Mouse (Mus musculus): Measurements from ENCODE around the gene Flcn.

The Flcn gene

DNA sequence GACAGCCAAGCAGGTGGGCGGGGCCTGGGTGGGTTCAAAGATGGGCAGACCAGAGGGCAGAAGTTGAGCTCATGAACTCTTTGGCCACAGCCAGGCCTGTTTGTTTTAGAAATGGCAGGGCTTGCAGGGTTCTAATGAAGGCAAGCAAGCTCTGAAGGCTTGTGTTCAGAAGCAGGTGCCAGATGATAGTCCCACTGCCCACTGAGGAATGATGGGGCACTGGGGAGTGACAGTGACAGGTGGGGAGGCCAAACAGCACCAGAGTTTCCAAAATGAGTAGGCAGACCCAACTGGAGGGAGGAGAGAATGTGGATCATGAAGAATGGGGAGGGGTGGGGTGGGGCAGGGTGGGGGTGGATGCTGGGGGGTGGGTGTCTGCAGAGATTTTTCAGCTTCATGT, 4.6 kb downstream of the Flcn start:
- no peak for DNase-seq

DNA sequence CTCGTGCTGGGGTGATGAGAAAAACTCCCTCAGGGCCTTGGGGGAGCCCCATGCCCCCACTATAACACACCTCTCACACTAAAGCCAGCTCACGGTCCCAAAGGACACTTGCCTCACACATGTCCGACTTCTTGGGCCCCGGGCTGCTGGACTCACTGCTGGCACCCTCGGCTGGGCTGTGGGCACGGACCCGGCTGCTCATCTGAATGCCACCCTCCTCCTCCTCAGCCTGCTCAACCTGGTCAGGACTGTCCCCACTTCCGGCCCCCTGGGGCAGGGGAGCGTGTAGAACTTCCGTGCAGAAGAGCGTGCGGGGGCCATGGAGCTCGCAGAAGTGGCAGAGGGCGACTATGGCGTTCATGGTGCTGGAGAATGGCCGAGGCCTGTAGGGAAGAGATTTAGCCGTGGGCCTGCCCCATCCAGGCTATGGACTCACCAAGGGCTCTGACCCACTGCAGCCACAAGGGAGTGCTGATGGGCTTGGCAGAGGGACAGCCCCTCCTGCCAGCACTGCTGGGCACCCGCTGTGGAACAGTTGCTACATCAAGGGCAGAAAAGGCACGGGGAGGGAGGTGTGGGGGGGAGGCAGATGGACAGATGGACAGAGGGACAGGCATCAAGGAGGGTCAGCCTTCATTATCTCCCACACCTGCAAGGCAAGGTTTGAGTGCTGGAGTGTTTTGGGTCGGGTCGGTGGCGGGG, 5.3 kb downstream of the Flcn start:
- no peak for DNase-seq

DNA sequence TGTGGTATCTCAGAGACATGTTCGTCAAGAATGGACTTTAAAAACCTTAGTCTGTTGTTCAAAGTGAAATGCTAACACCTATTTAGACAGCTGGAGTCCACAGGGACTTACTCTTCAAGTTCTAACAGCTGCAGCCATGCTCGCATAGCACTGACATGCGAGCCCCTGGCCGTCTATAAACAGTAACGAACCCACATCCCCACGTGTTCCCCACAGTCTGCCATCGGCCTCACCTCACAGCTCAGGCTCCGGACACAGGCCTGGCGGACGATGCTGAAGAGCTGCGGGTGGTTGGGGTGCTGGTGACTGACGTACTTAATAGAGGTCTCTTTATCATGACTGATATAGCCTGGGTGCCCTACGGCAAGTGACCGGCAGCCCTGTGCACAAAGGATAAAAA, 6.3 kb downstream of the Flcn start:
- no peak for DNase-seq

DNA sequence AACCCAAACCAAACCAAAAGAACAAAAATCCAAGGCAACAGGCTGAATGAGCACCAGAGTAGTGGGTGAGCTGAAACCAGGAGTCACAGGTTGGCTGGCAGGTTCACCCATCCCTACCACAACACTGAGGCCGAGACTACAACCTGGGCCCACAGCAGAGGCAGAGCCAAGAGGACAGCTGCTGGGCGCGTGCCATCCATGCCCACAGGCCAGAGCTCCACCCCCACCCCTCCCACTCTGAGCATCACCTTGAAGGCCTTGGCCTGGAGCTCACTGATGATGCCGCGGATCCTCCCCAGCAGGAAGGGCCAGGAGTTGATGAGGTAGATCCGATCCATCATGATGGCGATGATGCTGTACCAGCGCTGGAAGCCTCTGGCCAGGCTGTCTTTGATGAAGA, 7.9 kb downstream of the Flcn start:
- no peak for DNase-seq

DNA sequence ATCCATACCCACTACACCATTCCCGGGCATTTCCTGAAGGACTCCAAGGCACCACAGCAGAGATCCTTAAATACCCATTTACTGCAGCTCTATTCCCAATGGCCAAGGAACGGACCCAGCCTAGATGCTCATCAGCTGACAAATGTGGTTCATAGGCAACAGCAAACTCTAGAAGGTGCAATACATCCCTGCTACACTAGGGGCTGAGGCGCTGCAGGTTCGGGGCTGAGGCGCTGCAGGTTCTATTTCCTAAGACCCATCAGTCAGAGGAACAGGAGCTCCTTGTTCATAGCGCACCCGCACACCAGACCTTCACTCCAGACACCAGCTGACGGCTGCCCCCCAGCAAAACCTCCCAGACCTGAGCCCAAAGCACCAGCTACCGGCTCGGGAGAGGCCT, 9.4 kb downstream of the Flcn start:
- no peak for DNase-seq

DNA sequence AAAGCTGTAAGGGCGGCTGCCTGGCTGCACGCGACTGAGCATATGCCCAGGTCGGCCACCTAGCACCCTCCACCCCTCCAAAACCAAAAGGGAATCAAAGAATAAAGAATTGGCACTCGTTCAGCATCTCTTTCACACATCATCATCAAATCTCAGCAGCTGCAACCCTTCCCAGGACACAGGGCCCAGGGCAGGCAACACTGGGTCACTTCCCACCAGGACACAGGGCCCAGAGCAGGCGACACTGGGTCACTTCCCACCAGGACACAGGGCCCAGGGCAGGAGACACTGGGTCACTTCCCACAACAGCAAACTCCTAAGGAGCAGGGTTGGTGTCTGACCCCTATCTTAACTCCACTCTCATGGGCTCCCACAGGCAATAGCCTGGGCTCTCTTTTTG, 16.4 kb downstream of the Flcn start:
- DNase-seq = no peak

DNA sequence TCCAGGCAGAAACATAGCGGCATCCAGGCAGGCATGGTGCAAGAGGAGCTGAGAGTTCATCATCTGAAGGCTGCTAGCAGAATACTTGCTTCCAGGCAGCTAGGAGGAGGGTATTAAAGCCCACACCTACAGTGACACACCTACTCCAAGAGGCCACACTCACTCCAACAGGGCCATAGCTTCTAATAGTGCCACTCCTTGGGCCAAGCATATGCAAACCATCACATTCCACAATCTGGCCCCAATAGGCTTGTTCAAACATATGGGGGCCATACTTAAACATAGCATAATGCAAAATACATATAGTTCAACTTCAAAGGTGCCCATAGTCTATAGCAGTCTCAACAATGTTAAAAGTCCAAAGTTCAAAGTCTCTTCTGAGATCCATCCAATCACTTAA, 20.5 kb downstream of the Flcn start:
- DNase-seq = no peak

DNA sequence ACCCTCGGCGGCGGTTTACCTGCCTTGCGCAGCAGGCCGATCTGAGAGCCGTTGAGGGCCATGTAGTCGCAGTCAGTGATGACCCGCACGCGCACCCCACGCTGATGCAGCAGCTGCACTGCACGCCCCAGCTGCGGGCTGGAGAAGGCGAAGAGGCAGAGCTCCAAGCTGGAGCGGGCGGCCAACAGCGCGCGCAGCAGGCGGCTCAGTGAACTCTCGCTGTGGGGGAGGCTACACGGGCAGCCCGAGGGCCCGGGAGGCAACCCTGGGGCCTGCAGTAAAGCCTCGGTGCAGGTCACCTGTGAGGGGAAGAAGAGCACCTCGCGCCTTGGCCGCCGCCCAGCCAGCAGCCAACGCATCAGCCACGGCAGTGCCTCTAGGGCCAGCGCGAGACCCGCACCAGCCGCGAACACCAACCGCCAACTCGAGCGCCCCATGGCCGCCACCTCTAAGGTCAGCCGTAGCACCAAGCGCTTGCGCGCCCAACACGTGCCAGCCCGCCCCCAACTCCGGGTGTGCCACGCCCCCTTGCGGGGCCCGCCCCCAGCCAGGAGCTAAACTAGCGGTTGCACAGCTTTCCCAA, 22.5 kb downstream of the Flcn start, which contains the start of gene Pld6:
Gene Pld6 (minus strand): TSS at position 447 of the 583 bp plus-strand sequence.
- peak; percentile 40 for DNase-seq

DNA sequence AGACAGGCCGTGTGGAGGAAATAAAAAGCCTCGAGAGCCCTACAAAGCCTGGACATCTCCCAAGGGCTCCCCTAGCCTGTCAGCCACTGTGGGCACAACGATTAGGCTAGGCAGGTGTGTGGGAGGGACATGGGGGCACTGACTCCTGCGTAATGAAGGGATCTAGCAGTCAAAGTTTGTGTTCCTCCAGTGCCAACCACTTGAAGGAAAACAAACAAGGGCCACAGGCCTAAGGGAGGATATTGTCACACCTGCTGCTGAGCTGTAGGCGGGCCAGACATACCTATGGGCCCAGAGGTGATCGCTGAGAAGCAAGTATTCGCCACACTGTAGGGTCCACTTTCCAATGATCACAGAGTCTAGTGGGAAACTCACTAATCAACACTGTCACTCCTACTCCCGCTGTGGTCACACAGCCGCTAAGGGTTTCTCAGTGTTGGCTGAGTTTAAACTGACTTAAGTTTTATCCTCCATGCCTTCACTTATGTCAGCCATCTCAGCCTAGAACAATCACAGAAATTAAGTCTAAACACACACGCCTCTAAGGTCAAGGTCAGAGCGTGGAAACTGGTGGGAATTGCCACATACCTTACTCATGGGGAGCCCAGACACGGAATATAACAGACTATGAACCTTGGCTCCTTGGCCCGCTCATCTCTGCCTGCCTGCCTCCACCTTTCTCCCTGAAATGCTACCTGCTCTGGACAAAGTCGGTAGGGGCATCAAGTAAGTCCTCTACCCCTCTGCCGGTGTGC, 23.2 kb downstream of the Flcn start:
- DNase-seq = no peak

DNA sequence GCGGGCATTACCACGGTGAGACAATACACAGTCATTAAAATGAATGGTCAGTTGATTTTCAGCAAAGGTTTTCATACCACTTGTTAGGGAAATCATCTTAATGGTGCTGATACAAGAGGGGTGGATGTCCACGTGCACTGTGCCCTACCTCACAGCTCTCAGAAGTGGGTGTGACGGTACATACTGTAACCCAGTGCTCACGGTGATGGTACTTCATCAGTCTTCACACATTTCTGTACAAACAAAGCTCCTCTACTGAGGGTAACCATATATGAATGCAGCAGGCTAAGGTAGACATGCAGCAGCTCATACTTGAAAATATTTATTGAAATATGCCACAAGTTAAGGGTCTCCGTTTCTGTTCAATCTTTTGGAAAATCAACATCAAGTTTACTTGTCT, 26.2 kb downstream of the Flcn start:
- no peak for DNase-seq

DNA sequence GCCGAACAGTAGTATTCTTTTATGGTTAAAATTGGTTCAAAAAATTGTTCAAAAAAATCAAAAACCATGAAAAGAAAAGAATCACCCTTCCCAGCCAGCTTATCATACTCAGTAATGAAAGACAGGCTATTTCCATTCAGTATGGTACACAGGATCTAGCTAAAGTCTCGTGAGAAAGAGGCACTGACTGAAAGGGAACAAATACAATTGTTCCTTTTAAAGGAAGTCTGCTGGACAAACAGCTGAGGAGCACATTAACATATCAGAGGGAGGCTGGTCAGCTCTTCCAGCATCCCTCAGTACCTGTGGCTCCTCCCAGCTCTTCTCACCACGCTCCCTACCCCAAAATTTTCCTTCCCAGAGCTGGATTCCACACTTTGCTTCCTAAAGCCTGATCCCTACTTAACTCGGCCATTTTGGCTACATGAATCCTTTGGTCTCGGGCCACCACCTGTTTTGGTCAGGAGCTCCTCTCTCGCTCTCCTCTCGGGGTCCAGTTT, 27.7 kb downstream of the Flcn start:
- no peak for DNase-seq

DNA sequence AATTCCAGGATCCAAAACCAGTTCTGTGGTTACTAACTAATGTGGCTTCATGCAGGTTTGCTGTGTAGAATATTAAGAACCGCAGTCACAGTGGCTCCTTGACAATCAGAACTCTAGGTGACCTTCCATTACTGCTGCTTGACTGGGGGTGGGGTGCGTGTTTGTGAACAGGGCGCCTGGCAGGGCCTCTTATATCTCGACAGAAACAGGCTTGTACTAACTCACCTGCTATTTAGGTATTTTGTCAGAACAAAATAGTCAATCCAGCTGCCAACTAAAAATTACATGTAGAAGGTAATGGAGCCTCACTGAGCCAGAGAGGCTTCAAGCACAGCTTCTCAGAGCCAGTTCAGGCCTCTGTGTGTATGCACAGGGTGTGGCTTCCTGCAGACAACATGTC, 29.6 kb downstream of the Flcn start:
- no peak for DNase-seq

DNA sequence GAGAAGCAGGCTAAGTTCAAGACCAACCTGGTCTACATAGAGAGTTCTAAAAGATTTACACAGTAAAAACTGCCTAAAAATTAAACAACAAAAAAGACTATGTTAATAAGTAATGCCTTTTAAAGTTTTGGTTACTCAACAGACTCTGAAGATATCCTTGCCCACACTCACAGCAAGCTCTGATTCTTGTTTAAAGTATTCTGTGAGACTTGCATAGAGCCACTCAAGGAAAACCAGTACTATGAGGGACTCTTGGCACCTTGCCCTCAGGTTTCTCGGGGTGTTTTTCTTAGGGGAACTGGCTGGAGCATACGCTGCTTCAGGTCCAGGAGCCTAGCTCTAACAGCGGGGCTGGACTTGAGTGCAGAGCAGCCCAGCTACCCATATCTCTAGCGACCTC, 30.4 kb downstream of the Flcn start:
- DNase-seq = no peak

DNA sequence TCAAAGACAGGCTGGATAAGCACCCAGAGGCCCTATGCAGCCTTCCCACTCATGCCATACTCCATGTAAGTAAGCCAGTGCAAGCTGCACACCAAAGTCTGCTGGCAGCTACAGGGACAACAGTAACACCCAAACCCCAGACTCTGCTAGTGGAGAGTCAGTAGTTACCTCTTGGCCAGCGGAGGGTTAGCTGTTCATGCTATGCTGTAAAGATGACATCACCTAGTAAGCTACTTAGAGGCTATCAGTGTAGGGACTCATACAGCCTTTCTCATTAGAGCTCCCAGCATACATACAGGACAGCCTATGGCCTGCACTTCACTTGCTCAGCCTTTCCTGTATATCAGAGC, 31.0 kb downstream of the Flcn start:
- no peak for DNase-seq

DNA sequence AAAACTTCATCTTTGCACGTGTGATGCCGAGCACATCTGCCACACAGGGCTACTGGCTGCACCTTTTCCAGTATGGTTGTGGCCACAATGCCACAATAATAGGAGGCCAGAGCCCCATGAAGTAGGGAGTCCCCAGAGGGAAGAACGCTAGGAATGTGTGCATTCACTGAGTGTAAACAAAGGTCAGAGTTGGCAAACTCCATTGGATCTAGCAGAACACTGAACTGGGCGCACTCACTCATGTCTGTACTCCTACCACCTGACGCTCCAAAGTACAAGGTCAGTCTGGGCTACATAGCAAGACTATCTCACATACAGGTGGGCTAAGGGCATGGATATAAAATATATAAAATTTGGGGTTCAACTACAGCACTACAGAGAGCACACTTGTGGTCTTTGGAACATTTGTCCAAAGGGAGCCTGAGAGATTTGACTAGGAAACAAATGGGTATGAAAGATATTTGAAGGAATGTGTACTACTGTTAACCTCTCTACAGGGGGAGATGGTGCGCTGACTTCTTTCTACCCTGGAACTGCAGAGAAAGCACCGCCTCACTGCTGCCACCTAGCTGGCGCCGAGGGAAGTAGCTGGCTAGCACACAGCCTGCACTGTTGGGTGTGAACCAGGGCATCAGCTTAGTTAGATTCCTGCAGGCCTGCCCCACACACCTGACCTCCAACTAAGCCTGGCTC, 31.5 kb downstream of the Flcn start:
- DNase-seq = peak; percentile 50

DNA sequence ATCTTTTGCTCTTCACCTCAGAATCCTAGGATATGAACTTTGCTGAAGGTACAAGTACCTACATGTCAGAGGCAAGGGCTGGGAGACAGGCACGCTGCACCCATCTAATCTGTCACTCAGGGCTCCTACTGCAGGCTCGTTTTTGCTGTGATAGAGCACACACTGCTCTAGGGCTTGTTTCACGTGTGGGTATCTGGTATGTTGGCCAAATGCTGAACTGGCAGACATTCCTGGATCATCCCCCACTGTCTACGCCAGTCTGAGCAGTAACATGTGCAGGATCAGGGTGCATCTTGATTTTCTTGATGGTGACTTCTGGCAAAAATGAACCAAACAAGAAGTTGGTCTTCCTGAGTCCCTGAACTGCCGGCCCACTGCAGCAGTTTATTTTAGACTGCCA, 32.6 kb downstream of the Flcn start:
- no peak for DNase-seq

DNA sequence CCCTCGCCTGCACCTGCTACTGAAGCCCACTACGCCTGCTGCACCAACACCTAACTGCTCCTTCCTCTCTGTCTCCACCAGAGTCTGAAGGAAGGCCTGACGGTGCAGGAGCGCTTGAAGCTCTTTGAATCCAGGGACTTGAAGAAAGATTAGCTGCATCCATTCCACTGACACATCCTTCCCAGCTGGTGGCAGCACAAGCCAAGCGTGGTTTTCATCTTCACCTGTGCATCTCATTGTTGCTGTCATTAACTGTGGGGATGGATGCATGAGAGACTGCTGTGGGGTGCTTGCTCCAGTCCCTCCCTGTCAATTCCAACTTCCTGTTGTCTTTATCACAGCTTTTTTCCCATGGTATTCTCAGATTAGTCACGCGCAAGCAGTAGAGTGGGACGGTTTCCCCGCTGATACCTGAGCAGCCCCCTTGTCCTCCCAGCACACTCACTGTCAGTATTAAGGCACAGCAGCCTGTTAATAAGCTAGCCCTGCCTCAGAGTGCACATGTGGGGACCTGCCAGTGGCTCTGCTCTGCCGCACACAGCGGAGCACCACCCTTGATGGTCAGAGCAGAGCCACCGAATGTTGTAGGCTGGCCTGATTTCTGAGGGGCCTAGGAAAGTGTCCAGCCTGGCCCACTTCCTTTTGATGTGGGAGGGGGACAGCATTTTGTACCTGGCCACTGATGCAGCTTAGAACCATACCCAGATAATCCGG, 34.2 kb downstream of the Flcn start:
- DNase-seq = no peak

DNA sequence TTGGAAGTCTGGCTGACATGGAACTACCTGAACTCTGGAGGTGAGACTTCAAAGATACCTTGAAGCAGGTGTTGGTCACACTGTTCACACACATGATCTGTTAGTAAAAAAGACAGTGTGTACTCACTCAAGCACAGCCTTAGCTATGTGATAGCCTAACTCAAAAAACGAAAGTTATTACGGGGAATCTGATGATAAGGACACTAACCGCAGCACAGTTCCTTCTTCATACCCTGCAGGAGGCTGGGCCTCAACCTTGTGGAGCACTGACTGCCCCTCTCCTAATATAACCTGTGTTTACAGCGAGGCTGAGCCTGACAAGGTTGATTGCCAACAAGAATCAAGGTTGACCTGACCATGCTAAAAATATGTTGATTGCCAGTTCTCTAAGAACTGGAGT, 35.3 kb downstream of the Flcn start:
- DNase-seq = no peak

DNA sequence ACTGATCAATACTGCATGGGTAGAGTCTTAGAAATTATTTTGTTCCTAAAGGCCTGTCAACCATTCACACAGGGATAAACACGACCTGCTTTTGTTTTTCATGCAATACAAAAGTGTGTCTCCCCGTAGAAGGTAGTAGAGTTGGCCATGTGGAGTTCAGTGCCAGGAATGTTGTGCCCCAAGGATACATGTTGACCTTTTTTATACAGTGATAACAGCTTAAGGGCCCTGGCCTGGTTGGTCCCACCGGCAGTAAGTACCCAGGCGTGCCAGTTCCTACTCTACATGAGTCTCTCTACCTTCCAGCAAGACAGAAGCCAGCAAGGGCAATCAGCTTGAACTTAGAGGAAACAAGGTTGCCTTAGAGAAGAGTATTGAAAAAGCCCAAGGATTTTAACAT, 36.9 kb downstream of the Flcn start:
- no peak for DNase-seq

DNA sequence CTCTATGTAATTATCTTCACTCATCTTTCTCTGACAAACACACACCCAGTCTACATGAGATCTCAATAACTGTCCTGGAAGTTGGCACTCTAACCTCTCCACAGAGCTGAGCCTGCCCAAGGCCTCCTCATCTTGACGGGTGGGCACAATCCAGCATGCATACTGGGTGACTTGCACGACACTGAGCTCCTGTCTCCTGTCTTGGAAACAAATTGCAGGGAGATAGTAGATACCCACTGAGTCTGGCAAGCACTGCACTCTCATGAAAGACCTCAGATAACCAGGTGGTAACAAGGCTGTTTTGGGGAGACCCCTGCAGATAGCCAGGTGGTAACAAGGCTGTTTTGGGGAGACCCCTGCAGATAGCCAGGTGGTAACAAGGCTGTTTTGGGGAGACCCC, 37.5 kb downstream of the Flcn start:
- DNase-seq = no peak

DNA sequence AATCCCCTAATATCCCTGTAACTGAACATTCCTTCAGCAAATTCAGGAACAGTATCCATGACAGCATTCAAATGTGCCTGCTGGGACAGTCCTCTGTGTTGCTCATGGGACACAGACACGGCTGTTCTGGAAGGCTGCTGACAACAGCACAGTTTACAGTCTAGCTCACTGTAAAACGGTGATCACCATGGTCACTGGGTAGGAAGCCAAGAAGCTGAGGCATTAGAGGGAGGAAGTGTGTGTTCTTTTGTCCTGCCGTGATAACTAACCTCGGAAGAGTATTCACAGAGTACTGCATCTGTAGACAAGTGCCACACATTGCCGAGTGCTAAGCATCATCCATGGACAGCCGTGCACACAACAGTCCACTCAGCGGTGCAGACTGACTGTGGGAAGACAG, 39.1 kb downstream of the Flcn start:
- DNase-seq = no peak

DNA sequence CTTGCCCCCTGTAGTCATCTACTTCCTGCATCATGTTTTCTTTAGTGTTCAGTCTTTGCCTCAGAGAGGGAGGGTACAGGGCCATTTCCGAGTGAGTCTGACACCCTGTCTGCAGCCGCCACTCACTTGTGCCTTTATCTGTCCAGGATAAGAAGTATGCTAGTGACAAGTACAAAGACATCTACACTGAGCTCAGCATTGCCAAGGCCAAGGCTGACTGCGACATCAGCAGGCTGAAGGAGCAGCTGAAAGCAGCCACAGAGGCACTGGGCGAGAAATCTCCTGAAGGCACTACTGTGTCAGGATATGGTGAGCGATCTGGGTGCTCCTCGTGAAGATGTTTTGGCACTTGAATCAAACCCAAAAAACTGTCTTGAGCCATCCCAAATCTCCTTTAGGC, 40.1 kb downstream of the Flcn start:
- no peak for DNase-seq

DNA sequence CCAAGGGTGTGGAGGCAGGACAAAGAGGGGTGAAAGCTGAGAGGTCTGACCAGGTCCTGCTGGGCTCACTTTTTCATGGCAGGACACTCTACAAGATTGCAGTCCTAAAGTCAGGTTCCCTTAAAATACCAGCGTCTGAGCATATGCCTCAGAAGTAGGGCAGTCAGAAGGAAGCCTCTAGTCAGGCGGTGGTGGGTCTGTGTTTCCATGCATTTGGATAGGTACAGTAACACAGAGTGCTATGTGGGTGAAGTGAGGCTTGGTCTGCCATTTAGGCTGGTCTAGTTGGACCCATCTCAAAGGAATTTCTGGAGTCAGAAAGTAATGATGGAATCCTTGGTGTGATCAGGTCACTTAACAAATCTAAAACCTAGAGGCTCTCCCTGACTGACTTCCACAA, 40.5 kb downstream of the Flcn start:
- no peak for DNase-seq

Measured in right cerebral cortex, postnatal 25 days (tissue).